Mouse (Mus musculus) myocyte (in vitro differentiated cells): ENCODE measurements around the gene Tmem229a. TPM values are rescaled to one million over a fixed set of nuclear protein-coding genes. Genes with fewer than 3 reads are reported as not detected.

Experiments
- H3K27me3 ChIP-seq: one replicate; pipeline ENCODE4 v1.6.1; 2011; ENCODE audit not compliant: control insufficient read depth, insufficient read depth, insufficient read length
- H3K36me3 ChIP-seq: one replicate; pipeline ENCODE4 v1.6.1; 2011; ENCODE audit not compliant: control insufficient read depth, insufficient read depth
- H3K4me2 ChIP-seq: one replicate; pipeline ENCODE4 v1.6.1; 2011; ENCODE audit warnings: low read depth, control low read depth
- H3K4me3 ChIP-seq: one replicate; pipeline ENCODE4 v1.5.1; 2011; ENCODE audit warnings: mild to moderate bottlenecking, control low read depth, moderate library complexity
- H3K79me2 ChIP-seq: one replicate; pipeline ENCODE4 v1.6.1; 2011; ENCODE audit not compliant: control insufficient read depth, insufficient read depth
- H3ac ChIP-seq: one replicate; pipeline ENCODE4 v1.6.1; 2011; ENCODE audit not compliant: control insufficient read depth, insufficient read length
- CEBPB ChIP-seq: IDR thresholded peaks from 2 replicates; pipeline ENCODE4 v1.6.1; 2011; ENCODE audit warnings: mild to moderate bottlenecking, moderate library complexity; ENCODE audit not compliant: poor library complexity, insufficient read depth, severe bottlenecking
- E2F4 ChIP-seq: IDR thresholded peaks from one replicate; pipeline ENCODE4 v1.6.1; 2011; ENCODE audit warnings: mild to moderate bottlenecking, control low read depth, moderate library complexity; ENCODE audit not compliant: insufficient read depth
- MAX ChIP-seq: IDR thresholded peaks from one replicate; pipeline ENCODE4 v1.6.1; 2011; ENCODE audit warnings: low read depth, mild to moderate bottlenecking, control low read depth
- MYOD1 ChIP-seq, 3 experiments: IDR thresholded peaks; one replicate each; pipeline ENCODE4 v1.6.1; 2011; ENCODE audit warnings: control low read depth in 2 of 3, low read depth in 2 of 3, mild to moderate bottlenecking in 2 of 3, moderate library complexity in 1 of 3; ENCODE audit not compliant: insufficient read length in 2 of 3, control insufficient read depth in 1 of 3
- MYOG ChIP-seq, 3 experiments: IDR thresholded peaks; one replicate each; pipeline ENCODE4 v1.6.1; 2011; ENCODE audit warnings: control low read depth in 2 of 3, low read depth in 2 of 3, mild to moderate bottlenecking in 2 of 3; ENCODE audit not compliant: insufficient read length in 2 of 3, control insufficient read depth in 1 of 3, insufficient read depth in 1 of 3
- POLR2A ChIP-seq: IDR thresholded peaks from one replicate; pipeline ENCODE4 v1.6.1; 2011; ENCODE audit warnings: low read depth, mild to moderate bottlenecking, control low read depth, moderate library complexity; ENCODE audit not compliant: insufficient read length
- POLR2AphosphoS2 ChIP-seq: IDR thresholded peaks from one replicate; pipeline ENCODE4 v1.6.1; 2011; ENCODE audit warnings: low read depth, control low read depth; ENCODE audit not compliant: insufficient read length
- REST ChIP-seq: IDR thresholded peaks from one replicate; pipeline ENCODE4 v1.6.1; 2011; ENCODE audit warnings: mild to moderate bottlenecking, control low read depth, moderate library complexity; ENCODE audit not compliant: insufficient read depth, insufficient read length
- SRF ChIP-seq: IDR thresholded peaks from one replicate; pipeline ENCODE4 v1.6.1; 2011; ENCODE audit warnings: low read depth; ENCODE audit not compliant: control insufficient read depth, insufficient read length
- TCF12 ChIP-seq: IDR thresholded peaks from one replicate; pipeline ENCODE4 v1.6.1; 2011; ENCODE audit warnings: mild to moderate bottlenecking, control low read depth; ENCODE audit not compliant: poor library complexity, insufficient read depth, severe bottlenecking
- TCF3 ChIP-seq: IDR thresholded peaks from one replicate; pipeline ENCODE4 v1.6.1; 2011; ENCODE audit warnings: low read depth, control low read depth; ENCODE audit not compliant: insufficient read length
- USF1 ChIP-seq: IDR thresholded peaks from one replicate; pipeline ENCODE4 v1.6.1; 2011; ENCODE audit warnings: low read depth, mild to moderate bottlenecking, control low read depth, moderate library complexity
- polyA plus RNA-seq: library from polyadenylated mRNA; unstranded; fragments of >200 nt; fragmentation: generic; extraction: Trizol; gene quantifications from one replicate; pipeline ENCODE4 v1.2.1, GENCODE M21; 2012; ENCODE audit warnings: missing spikeins

Gene Tmem229a
- polyA plus RNA-seq, 1 experiment, result not detected

DNA sequence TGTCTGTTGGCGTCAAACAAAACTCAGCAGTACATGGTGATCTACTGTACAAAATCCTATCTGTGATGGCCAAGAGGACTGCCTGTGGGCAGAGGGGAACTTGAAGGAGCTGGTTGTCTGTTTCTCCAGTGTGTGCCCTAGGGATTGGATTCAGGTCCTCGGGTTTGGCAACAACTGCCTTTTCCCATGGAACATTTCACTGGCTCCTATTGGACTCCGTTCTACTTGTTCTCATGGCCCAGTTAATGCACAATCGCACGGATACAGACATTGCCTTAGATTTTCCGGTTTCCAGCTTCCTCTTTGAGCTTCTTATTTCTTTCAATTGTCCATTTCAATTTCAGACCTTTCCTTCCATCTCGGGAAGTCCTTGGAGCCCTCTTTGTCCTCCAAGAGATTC is 11.6 kb upstream of the Tmem229a start:
- no peak overlapping the region for H3ac ChIP-seq
- no peaks in the 10 kb centered on the region for H3K27me3 ChIP-seq
- H3K4me2 ChIP-seq, result no peak overlapping the region
- TF ChIP-seq POLR2AphosphoS2 (no peak), POLR2A (no peak), SRF (no peak), MAX (no peak), MYOD1 (IDR thresholded peaks at IDR 0.05; ENCODE audit: control insufficient read depth in 1 of 3, insufficient read length in 2 of 3, low read depth in 2 of 3) (no peak), TCF12 (no peak)
- no peaks in the 10 kb centered on the region for H3K79me2 ChIP-seq
- no peak overlapping the region for H3K4me3 ChIP-seq
- H3K36me3 ChIP-seq, result no peaks in the 10 kb centered on the region

DNA sequence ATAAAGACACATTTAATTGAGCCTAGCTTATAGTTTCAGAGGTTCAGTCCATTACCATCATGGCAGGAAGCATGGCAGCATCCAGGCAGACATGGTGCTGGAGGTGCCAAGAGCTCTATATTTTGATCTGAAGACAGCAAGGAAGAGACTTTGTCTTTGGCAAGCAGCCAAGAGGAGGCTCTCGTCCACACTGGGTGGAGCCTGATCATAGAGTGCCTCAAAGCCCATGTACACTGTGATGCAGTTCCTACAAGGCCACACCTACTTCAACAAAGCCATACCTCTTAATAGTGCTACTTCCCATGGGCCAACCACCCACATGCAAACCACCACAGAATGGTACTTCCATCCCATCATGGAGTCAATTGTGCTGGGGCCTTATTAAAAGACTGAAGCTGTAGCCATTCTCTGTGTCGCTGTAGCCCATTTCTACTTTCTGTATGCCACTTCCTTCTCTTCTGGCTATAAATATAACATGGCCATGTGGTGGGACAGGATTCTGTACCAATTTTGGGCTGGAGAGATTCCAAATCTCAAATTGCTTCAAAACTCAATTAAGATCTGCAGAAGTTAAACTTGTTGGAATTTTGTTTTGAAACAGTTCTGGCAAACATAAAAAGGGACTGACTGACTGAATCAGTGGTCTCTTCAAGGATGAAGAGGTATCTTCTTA is 10.0 kb upstream of the Tmem229a start:
- H3ac ChIP-seq, result no peak overlapping the region
- no peaks in the 10 kb centered on the region for H3K36me3 ChIP-seq
- H3K27me3 ChIP-seq, result no peaks in the 10 kb centered on the region
- TF ChIP-seq E2F4 (no peak), USF1 (no peak), MAX (no peak), POLR2AphosphoS2 (no peak), POLR2A (no peak), SRF (no peak), REST (no peak), CEBPB (no peak), MYOD1 (IDR thresholded peaks at IDR 0.05; ENCODE audit: control insufficient read depth in 1 of 3, insufficient read length in 2 of 3, low read depth in 2 of 3) (no peak), TCF12 (no peak), TCF3 (no peak), MYOG (IDR thresholded peaks at IDR 0.05; ENCODE audit: control insufficient read depth in 1 of 3, insufficient read depth in 1 of 3, insufficient read length in 2 of 3, low read depth in 2 of 3) (no peak)
- no peak overlapping the region for H3K4me3 ChIP-seq
- H3K4me2 ChIP-seq, result no peak overlapping the region
- H3K79me2 ChIP-seq, result no peaks in the 10 kb centered on the region

- Histone ChIP-seq H3K27me3 (no peaks in the 10 kb centered on the region), H3ac (no peak overlapping the region), H3K4me2 (no peak overlapping the region), H3K79me2 (no peaks in the 10 kb centered on the region), H3K36me3 (no peaks in the 10 kb centered on the region), H3K4me3 (no peak overlapping the region)
- TF ChIP-seq TCF3, result no peak
- no peak for TF ChIP-seq REST
- TF ChIP-seq CEBPB, result no peak
- no peak for TF ChIP-seq USF1
- no peak for TF ChIP-seq SRF
- TF ChIP-seq E2F4, result no peak
- no peak for TF ChIP-seq MAX
- TF ChIP-seq POLR2A, result no peak
- TF ChIP-seq POLR2AphosphoS2, result no peak
- no peak for TF ChIP-seq MYOD1 (IDR thresholded peaks at IDR 0.05; ENCODE audit: control insufficient read depth in 1 of 3, insufficient read length in 2 of 3, low read depth in 2 of 3)
- TF ChIP-seq MYOG (IDR thresholded peaks at IDR 0.05; ENCODE audit: control insufficient read depth in 1 of 3, insufficient read depth in 1 of 3, insufficient read length in 2 of 3, low read depth in 2 of 3), result no peak
- TF ChIP-seq TCF12, result no peak
Observed at GRCm38 (mm10) chr6:24963754-24964153, 7.7 kb upstream of the Tmem229a start.

DNA sequence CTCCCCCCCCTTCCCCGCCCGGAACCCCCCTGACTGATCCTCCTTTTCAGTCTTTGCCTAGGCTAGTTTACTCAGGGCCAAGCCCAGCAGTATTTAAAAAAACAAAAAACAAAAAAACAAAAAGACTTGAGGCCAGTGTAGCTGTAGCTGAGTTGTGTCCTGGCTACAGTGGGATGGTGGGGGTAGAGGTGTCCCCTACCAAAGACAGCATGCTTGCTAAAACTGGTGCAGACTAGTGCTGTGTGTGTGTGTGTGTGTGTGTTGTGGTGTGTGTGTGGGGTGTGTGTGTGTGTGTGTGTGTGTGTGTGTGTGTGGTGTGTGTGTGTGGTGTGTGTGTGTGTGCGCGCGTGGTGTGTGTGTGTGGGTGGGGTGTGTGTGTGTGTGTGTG is 483 bp upstream of the Tmem229a start:
- H3K36me3 ChIP-seq, result no peaks in the 10 kb centered on the region
- H3K4me3 ChIP-seq, result no peak overlapping the region

More for the DNA sequence above, 483 bp upstream of the Tmem229a start:
- no peak overlapping the region for H3ac ChIP-seq
- no peaks in the 10 kb centered on the region for H3K27me3 ChIP-seq
- no peaks in the 10 kb centered on the region for H3K79me2 ChIP-seq
- no peak overlapping the region for H3K4me2 ChIP-seq
- TF ChIP-seq TCF3 (no peak), MYOG (IDR thresholded peaks at IDR 0.05; ENCODE audit: control insufficient read depth in 1 of 3, insufficient read depth in 1 of 3, insufficient read length in 2 of 3, low read depth in 2 of 3) (no peak), TCF12 (no peak), MAX (no peak), E2F4 (no peak), REST (no peak), USF1 (no peak), CEBPB (no peak), POLR2AphosphoS2 (no peak), POLR2A (no peak)
